Mouse (Mus musculus): ENCODE results near the gene Cacng3.

- TF ChIP-seq CTCF (IDR thresholded peaks at IDR 0.05; ENCODE audit: extremely low read depth, insufficient read depth, low read length): no peak
- TF ChIP-seq POLR2A (IDR thresholded peaks at IDR 0.05; ENCODE audit: extremely low read depth, insufficient read depth, low read length): no peak
Measured at GRCm38 (mm10) chr7:122817565-122817964, 147.3 kb downstream of the Cacng3 start.

Measured in cortical plate, adult 2 months (tissue).